Mouse (Mus musculus) embryonic facial prominence, embryonic 14.5 days (tissue): ENCODE measurements around the gene Serpine1. TPM values are rescaled to one million over a fixed set of nuclear protein-coding genes. Genes with fewer than 3 reads are reported as not detected.

Source experiments
- ATAC-seq: fragments of 200-750 bp; cut with Nextera tagmentation; 2 replicates; pipeline ENCODE4 v1.8.0; 2017; ENCODE audit warnings: low read depth, moderate number of reproducible peaks, moderate TSS enrichment
- DNase-seq: peaks from one replicate; pipeline ENCODE4 v3.0.0-alpha.2; 2015; ENCODE audit warnings: low spot score
- H3K27ac ChIP-seq: fragments of 300-500 bp; sonication (generic); replicated peaks from 2 replicates; pipeline ENCODE4 v1.5.1; 2014; ENCODE audit warnings: low read depth, mild to moderate bottlenecking, low read length, moderate library complexity
- H3K27me3 ChIP-seq: fragments of 300-500 bp; sonication (generic); replicated peaks from 2 replicates; pipeline ENCODE4 v1.6.1; 2014; ENCODE audit warnings: low read length; ENCODE audit not compliant: control insufficient read depth, insufficient read depth
- H3K36me3 ChIP-seq: fragments of 300-500 bp; sonication (generic); 2 replicates; pipeline ENCODE4 v1.6.1; 2014; ENCODE audit warnings: low read length, mixed read lengths; ENCODE audit not compliant: control insufficient read depth, insufficient read depth
- H3K4me1 ChIP-seq: fragments of 300-500 bp; sonication (generic); 2 replicates; pipeline ENCODE4 v1.6.1; 2014; ENCODE audit warnings: antibody characterized with exemption, low read length; ENCODE audit not compliant: control insufficient read depth, insufficient read depth
- H3K4me2 ChIP-seq: fragments of 300-500 bp; sonication (generic); 2 replicates; pipeline ENCODE4 v1.6.1; 2014; ENCODE audit warnings: low read depth, mild to moderate bottlenecking, low read length, moderate library complexity, mixed read lengths
- H3K4me3 ChIP-seq: fragments of 300-500 bp; sonication (generic); 2 replicates; pipeline ENCODE4 v1.5.1; 2014; ENCODE audit warnings: low read depth, mild to moderate bottlenecking, low read length
- H3K9ac ChIP-seq: fragments of 300-500 bp; sonication (generic); 2 replicates; pipeline ENCODE4 v1.6.1; 2014; ENCODE audit warnings: low read depth, mild to moderate bottlenecking, low read length, moderate library complexity, mixed read lengths
- H3K9me3 ChIP-seq: fragments of 300-500 bp; sonication (generic); 2 replicates; pipeline ENCODE4 v1.6.1; 2016; ENCODE audit warnings: low read length; ENCODE audit not compliant: control insufficient read depth
- WGBS: fragments of 180-500 bp; shearing (Covaris S2); extraction: QIAGEN DNeasy Blood & Tissue Kit; methylation state at CpG from one replicate; pipeline ENCODE4 v1.1.7; 2014; 5-methylcytosine and 5-hydroxymethylcytosine counted together
- polyA plus RNA-seq: library from polyadenylated mRNA; unstranded; fragments of >200 nt; fragmentation: Nextera tagmentation; extraction: Ambion mirVana; gene quantifications from 2 replicates; pipeline ENCODE4 v1.2.1, GENCODE M21; 2014

The Serpine1 gene
- polyA plus RNA-seq, 1 experiment from 2014 or later: 0.50 TPM

DNA sequence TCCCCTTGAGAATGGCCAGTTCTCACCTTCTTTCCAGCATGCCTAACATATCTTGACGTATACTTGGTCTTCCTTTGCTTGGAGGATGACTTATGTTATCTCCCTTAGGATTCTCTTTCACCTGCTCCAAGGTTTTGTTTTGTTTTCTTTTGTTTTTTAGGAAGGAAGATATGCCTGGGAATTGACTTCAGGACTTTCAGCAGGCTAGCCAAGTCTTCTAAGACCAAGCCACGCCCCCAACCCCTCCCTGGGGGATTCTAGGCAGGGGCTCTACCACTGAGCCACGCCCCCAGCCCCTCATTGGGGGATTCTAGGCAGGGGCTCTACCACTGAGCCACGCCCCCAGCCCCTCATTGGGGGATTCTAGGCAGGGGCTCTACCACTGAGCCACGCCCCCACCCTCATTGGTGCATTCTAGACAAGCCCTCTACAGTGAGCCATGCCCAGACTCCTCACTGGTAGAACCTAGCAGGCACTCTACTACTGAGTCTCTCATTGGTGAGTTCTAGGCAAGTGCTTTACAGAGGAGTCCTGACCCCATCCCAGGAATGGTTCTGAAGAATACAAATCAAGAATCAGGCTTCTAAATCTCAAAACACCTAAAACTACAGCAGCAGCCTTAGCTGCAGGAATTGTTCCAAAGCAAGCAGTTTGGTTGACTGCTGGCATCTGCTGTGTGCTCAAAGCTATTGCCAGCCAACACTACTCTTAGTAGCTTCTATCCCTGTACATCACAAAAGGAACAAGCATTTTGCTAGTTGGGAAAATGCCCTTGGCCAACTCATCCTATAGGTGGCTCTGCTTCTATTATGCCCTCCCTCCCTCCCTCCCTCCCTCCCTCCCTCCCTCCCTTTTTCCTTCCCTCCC, 39.7 kb upstream of the Serpine1 start:
- H3K4me3 ChIP-seq: no peak overlapping the region
- H3K27ac ChIP-seq: no peak overlapping the region
- 82% methylated on average over 5 of the region's 5 CpGs for WGBS
- H3K27me3 ChIP-seq: no peaks in the 10 kb centered on the region
- H3K4me2 ChIP-seq: no peak overlapping the region
- ATAC-seq: no peak
- DNase-seq: no peak
- H3K9me3 ChIP-seq: no peaks in the 10 kb centered on the region
- no peak overlapping the region for H3K9ac ChIP-seq
- H3K4me1 ChIP-seq: peaks cover 10% of the 10 kb centered on the region; the same call in 1 of the 2 replicates
- H3K36me3 ChIP-seq: peaks cover 17% of the 10 kb centered on the region; the same call in 1 of the 2 replicates

DNA sequence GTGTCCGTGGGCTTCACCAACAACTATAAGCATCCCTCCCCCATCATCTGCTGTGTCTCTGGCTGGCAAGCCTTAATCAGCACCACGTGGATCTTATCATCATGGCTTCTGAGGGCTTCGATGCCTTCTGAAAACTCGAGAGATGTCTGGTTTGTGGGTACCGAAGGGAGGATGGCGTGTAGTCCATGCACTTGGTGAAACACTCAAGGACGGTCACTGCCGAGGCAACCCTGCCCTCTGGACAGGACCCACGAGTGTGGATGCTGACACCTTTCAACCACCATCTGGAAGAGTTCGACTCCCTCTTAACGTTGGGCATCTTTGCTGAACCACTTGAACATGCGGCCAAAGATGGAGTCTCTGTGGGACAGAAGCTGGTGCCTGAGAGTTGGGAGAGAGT, 38.8 kb upstream of the Serpine1 start:
- Histone ChIP-seq H3K9me3 (no peaks in the 10 kb centered on the region), H3K36me3 (peaks cover 17% of the 10 kb centered on the region; the same call in 1 of the 2 replicates), H3K27ac (no peak overlapping the region), H3K27me3 (no peaks in the 10 kb centered on the region), H3K4me3 (no peak overlapping the region), H3K4me1 (peaks cover 7% of the 10 kb centered on the region; the same call in 1 of the 2 replicates), H3K4me2 (no peak overlapping the region), H3K9ac (no peak overlapping the region)
- ATAC-seq (no peak), DNase-seq (no peak)
- 89% methylated on average over 12 of the region's 12 CpGs for WGBS

DNA sequence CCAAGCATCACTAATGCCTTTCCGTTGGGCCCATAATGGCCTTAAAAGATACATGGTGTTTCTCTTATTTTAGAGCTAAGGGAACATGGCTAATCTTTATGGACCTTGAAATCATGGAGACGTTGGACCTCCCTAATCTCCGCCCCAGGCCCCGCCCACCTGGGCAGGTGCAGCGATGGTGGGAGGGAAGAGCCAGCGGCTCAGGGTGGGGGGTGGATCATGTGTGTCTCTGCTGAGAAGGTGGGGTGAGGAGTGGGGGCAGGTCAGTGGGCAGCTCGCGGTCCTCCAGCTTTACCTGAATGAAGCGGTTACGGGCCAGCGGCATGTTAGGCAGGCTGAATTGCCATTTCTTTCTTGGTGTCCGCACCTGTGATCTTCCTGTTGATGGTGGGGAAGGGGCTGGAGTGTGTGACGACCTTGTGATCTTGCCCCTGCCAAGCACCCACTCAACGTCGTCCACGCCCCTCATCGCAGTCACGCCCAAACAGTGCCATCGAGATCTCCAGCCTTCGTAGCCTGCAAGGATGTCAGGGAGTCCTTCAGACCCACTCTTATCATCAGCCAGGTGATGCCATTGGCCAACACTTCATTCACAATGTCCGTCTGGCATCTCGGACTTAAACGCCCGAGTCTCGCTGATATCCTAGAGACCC, 38.0 kb upstream of the Serpine1 start:
- DNase-seq (no peak), ATAC-seq (no peak)
- no peak overlapping the region for H3K4me3 ChIP-seq
- no peak overlapping the region for H3K4me2 ChIP-seq
- H3K4me1 ChIP-seq: peaks cover 3% of the 10 kb centered on the region; the same call in 1 of the 2 replicates
- peaks cover 17% of the 10 kb centered on the region; the same call in 1 of the 2 replicates for H3K36me3 ChIP-seq
- H3K27me3 ChIP-seq: no peaks in the 10 kb centered on the region
- H3K9ac ChIP-seq: no peak overlapping the region
- WGBS: 65% methylated on average over 21 of the region's 25 CpGs
- no peak overlapping the region for H3K27ac ChIP-seq
- no peaks in the 10 kb centered on the region for H3K9me3 ChIP-seq

DNA sequence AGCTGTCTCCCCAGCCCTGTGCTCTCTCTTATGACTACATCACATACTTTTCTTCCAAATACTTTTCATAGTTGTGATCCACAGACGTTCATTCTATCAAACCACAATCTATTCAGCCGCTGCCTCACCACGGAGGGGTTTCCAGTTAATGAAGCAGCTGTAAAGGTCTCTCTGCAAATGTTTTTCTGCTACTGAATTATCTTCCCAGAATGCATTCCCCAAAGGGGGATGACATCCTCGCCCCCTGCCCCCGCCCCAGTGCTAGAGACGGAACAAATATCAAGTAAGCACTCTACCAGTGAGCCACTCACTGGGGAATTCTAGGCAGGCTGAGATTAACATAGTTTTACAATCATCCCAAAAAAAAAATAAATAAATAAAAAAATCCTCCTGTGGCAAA, 36.0 kb upstream of the Serpine1 start:
- 40% methylated on average over 6 of the region's 6 CpGs for WGBS

DNA sequence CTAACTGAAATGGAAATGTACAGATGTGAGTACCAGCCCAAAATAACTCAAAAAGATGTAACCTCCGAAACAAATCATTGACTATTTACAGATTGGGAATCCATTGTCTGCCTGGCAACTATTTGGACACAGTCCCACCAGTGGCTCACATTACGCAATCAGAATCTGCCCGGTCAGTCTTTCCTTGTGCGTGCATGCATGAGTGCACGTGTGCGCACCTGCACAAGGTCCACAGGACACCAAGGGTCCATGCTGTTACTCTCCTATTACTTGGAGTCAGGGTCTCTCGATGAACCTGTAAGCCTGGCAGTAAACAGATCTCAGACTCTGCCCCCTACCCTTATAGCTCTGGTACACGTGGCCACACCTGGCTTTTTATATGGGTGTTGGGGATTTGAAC, 35.6 kb upstream of the Serpine1 start:
- no peak overlapping the region for H3K9ac ChIP-seq
- H3K27me3 ChIP-seq: no peaks in the 10 kb centered on the region
- H3K36me3 ChIP-seq: peaks cover 3% of the 10 kb centered on the region; the same call in 1 of the 2 replicates
- DNase-seq (no peak), ATAC-seq (no peak)
- H3K4me2 ChIP-seq: no peak overlapping the region
- whole genome bisulfite sequencing: 78% methylated on average over 8 of the region's 8 CpGs
- H3K27ac ChIP-seq: no peak overlapping the region
- peaks cover 7% of the 10 kb centered on the region for H3K4me1 ChIP-seq
- H3K9me3 ChIP-seq: no peaks in the 10 kb centered on the region
- H3K4me3 ChIP-seq: no peak overlapping the region

More for the DNA sequence above, 36.0 kb upstream of the Serpine1 start:
- H3K27ac ChIP-seq: no peak overlapping the region
- ATAC-seq (no peak), DNase-seq (no peak)
- H3K27me3 ChIP-seq: no peaks in the 10 kb centered on the region
- H3K36me3 ChIP-seq: peaks cover 7% of the 10 kb centered on the region; the same call in 1 of the 2 replicates
- H3K4me2 ChIP-seq: no peak overlapping the region
- no peaks in the 10 kb centered on the region for H3K9me3 ChIP-seq
- no peak overlapping the region for H3K4me3 ChIP-seq
- H3K9ac ChIP-seq: no peak overlapping the region
- H3K4me1 ChIP-seq: peaks cover 2% of the 10 kb centered on the region

DNA sequence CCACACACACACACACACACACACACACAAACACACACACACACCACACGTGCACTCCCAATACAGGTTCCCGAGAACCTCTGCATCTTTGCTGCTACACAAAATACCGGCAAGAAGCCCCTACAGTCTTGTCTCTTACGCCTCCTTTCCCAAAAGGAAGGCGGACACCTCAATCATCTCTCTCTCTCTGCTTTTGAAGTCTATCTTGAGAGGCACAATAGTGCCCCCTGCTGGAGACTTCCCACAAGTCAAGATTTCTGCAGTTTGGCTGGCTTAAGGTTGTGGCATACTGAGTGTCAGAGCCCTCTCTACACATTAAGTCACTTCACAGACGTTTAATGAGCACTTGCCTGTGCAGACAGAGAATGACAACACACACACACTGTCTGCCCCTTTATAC, 35.0 kb upstream of the Serpine1 start:
- 7% methylated on average over 6 of the region's 6 CpGs for WGBS
- peak; percentile 13; the same call in 1 of the 2 replicates for ATAC-seq
- no peak overlapping the region for H3K27ac ChIP-seq

DNA sequence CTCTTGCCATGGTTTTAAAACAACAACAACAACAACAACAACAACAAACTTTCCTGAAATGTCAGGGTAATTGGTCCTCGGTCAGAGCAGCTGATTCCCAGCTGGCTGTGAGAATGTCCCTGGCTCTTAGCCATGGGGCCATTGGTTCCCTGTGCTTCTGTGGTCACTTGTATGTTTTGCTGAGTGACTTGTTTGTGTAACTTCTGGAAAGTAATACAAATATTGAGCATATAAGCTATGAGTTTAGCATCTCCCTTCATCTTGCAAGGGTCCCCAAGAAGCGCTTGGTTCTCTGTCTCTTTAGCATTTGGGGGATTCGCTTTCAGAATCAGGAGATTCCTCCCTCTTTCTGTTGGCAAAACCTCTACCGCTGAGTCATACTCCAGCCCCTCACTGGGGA, 34.4 kb upstream of the Serpine1 start:
- Histone ChIP-seq H3K9ac (no peak overlapping the region), H3K27ac (no peak overlapping the region), H3K4me2 (no peak overlapping the region), H3K9me3 (no peaks in the 10 kb centered on the region), H3K4me3 (no peak overlapping the region), H3K4me1 (peaks cover 11% of the 10 kb centered on the region), H3K36me3 (no peaks in the 10 kb centered on the region), H3K27me3 (no peaks in the 10 kb centered on the region)
- 74% methylated on average over 4 of the region's 4 CpGs for WGBS
- DNase-seq: no peak
- no peak for ATAC-seq

More for the DNA sequence above, 35.0 kb upstream of the Serpine1 start:
- DNase-seq: peak; percentile 91
- no peaks in the 10 kb centered on the region for H3K36me3 ChIP-seq
- H3K4me2 ChIP-seq: no peak overlapping the region
- H3K27me3 ChIP-seq: no peaks in the 10 kb centered on the region
- no peak overlapping the region for H3K4me3 ChIP-seq
- H3K9ac ChIP-seq: no peak overlapping the region
- H3K9me3 ChIP-seq: no peaks in the 10 kb centered on the region
- H3K4me1 ChIP-seq: peaks cover 11% of the 10 kb centered on the region

- WGBS: 92% methylated on average over 2 of the region's 2 CpGs
- ATAC-seq: no peak
- H3K4me1 ChIP-seq: peaks cover 11% of the 10 kb centered on the region
- H3K27ac ChIP-seq: no peak overlapping the region
- no peak overlapping the region for H3K4me3 ChIP-seq
- no peak for DNase-seq
- H3K36me3 ChIP-seq: no peaks in the 10 kb centered on the region
- no peak overlapping the region for H3K9ac ChIP-seq
- H3K4me2 ChIP-seq: no peak overlapping the region
- no peaks in the 10 kb centered on the region for H3K27me3 ChIP-seq
- H3K9me3 ChIP-seq: no peaks in the 10 kb centered on the region
These were observed 31.9 kb upstream of the Serpine1 start for GRCm38 (mm10) chr5:137103969-137104368.
